Mouse (Mus musculus) CD4-positive naive resting alpha-beta T cell, adult 76 days (primary cell): ENCODE results near the gene Pnpla3. TPM values are rescaled to one million over a fixed set of nuclear protein-coding genes. Genes with fewer than 3 reads are reported as not detected.

Experiments
- total RNA-seq: library from RNA; stranded (reverse); gene quantifications from one replicate; pipeline ENCODE4 v1.2.4, GENCODE M21; 2023

Pnpla3 gene
- not detected for total RNA-seq

GRCm38 (mm10) chr15:84167600-84167999 is at the start of gene Pnpla3:
Gene Pnpla3 (plus strand): TSS chr15:84167837.

DNA sequence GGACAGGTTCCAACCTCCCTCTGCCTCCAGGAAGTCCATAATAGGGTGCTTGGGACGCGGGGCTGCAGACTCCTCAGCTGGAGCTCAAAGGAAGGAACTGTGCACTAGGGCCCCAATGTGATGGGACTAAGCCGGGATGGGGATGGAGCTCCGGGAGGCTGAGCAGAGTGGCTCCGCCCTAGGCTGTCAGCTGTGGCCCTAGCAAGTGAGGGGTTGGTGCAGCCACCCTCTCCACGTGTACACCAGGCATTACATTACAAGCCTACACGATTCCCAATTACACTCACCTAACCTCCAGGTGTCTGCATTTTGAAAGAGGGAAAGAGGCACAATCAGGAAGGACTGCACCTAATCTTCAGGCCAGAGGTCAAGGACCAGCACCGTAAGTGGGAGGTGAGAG is 44.6 kb upstream of the Pnpla3 start, which contains the start of gene Pnpla5:
TSS of gene Pnpla5 (minus strand) at position 101 of the 400 bp plus-strand sequence.

DNA sequence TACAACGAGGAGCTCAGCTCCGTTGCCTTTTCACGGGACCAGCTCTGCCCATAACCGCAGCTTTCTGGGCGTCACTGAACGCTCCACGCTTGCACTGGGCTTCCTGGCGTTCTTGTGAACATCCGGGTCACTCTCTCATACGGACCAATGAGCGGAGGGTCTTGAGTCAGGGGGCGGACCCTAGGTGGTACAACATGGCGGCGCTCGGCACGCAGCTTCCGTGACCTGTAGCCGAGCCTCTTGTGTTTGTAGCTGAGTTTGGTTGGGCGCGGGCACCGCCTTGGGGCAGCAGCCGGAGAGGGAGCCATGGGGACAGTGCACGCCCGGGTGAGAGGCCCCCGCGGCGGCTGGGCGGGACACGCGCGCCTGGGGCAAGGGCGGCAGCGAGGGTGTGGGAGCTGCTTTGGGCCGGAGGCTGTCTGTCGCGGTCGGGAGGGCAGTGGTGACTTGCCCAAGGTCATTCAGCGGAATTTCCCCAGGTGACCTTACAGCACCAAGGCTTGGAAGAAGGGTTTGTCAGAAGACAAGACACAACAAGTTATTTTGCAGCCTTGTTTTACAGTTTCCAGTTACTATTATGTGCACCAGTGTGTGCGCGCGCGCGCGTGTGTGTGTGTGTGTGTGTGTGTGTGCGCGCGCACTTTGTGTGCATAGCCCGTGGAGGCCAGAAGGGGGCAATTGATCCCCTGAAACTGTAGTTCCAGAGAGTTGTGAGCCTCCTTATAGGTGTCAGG is 24.6 kb downstream of the Pnpla3 start, which contains the start of gene Samm50:
TSS of gene Samm50 (plus strand) at position 184 of the 734 bp plus-strand sequence.

GRCm38 (mm10) chr15:84231721-84232561 is 64.3 kb downstream of the Pnpla3 start, which contains the start of gene Parvb:
Gene Parvb (plus strand): TSS chr15:84232043.

Other genes with a start within 250 kb of the Pnpla3 start
- gene Efcab6, start 102.5 kb upstream of the Pnpla3 start, total RNA-seq: not detected
- not detected for gene Sult4a1, start 62.1 kb upstream of the Pnpla3 start, total RNA-seq
- gene Pnpla5, start 44.7 kb upstream of the Pnpla3 start, total RNA-seq: not detected
- gene Samm50, start 24.4 kb downstream of the Pnpla3 start, total RNA-seq: 90.3 TPM
- gene Parvb, start 64.2 kb downstream of the Pnpla3 start, total RNA-seq: 1.7 TPM
- 78.6 TPM for gene Parvg, start 156.2 kb downstream of the Pnpla3 start, total RNA-seq